ENCODE assay signal across 28 mouse cellular contexts in the genomic region with DNA sequence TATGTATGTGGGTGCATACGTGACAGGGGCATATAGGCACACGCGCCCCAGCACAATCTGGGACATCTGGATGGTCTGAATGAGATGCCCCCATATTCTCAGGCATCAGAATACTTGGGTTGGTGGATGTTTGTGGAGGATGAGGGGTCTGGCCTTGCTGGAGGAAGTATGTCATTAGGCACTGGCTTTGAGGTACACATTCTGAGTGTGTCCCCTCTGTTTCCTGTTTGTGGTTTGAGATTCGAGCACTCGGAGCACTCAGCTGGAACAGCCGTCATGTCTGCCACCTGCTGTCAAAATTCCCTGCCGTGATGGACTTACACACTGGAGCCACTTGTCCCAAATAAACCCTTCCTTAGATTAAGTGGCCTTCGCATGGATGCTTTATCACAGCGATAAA.
DNase-seq lines count a peak whose midpoint lies in the region; ATAC-seq and TF ChIP-seq lines count a peak whose summit lies in the region.
"Had no signal": no experiment of that assay in that cellular context is flagged by ENCODE, and none has a peak within 500 bp of the region (broad histone marks: within the 10 kb centered on the region; RNA-seq: fewer than 3 reads in every experiment).

No protein-coding gene starts in this region.

- WGBS in spleen, adult 2 months = 60% methylated on average over 9 of the region's 9 CpGs

- 0 out of 2 replicates have a peak, but pooled peaks have one; percentile 63 for ATAC-seq in granulocyte monocyte progenitor cell, adult 5-6 weeks (replicated peaks; ENCODE audit: poor library complexity, severe bottlenecking)
- ATAC-seq: forebrain, embryonic 13.5 days; hindbrain, embryonic 16.5 days; liver, embryonic 12.5 days; liver, postnatal 0 days; lung, postnatal 0 days; midbrain, embryonic 16.5 days; Patski had no signal

- H3K36me3 ChIP-seq in spleen, adult 2 months (ENCODE audit: control insufficient read depth, insufficient read depth, low read length) = peaks cover 5% of the 10 kb centered on the region
- H3K36me3 ChIP-seq: heart, embryonic 15.5 days; limb, embryonic 13.5 days; liver, embryonic 12.5 days; neural tube, embryonic 13.5 days; stomach, embryonic 15.5 days had no signal

- peaks cover 2% of the 10 kb centered on the region; the same call in 1 of the 2 replicates for H3K4me1 ChIP-seq in spleen, adult 2 months (ENCODE audit: control insufficient read depth, insufficient read depth, insufficient read length)
- H3K4me1 ChIP-seq: stomach, embryonic 15.5 days had no signal

- no peak overlapping the region for H3K4me3 ChIP-seq in spleen, adult 2 months (ENCODE audit: extremely low read depth, insufficient read depth, insufficient read length)
- H3K4me3 ChIP-seq: forebrain, embryonic 13.5 days; heart, embryonic 15.5 days; limb, embryonic 13.5 days; liver, embryonic 12.5 days; myocyte; neural tube, embryonic 13.5 days; stomach, embryonic 15.5 days had no signal

- TF ChIP-seq POLR2A in spleen, adult 2 months (IDR thresholded peaks at IDR 0.05; ENCODE audit: low read depth, low read length) = no peak

- H3K27ac ChIP-seq in spleen, adult 2 months (ENCODE audit: insufficient read depth, low read length) = no peak overlapping the region
- H3K27ac ChIP-seq: forebrain, embryonic 13.5 days; heart, embryonic 15.5 days; limb, embryonic 13.5 days; liver, embryonic 12.5 days; neural tube, embryonic 13.5 days; stomach, embryonic 15.5 days had no signal

- DNase-seq in spleen, adult 2 months (ENCODE audit: low read depth in 1 of 2, low spot score in 2 of 2) = peak; percentile 18 to 38
- no peak for DNase-seq in spleen, adult 18-20 months
- DNase-seq in CD4-positive, CD25-positive, alpha-beta regulatory T cell, adult 2 months (ENCODE audit: low read depth, low spot score) = peak; percentile 28
- peak; percentile 31 for DNase-seq in naive thymus-derived CD4-positive, alpha-beta T cell, adult 2 months (ENCODE audit: low read depth)
- DNase-seq in kidney, adult 9 months = no peak
- DNase-seq in lung, adult 18-20 months = no peak
- no peak for DNase-seq in ovary, postnatal 36 days (ENCODE audit: low spot score)
- DNase-seq: adrenal gland, postnatal 36 days; cerebellum, adult 8-10 months; cerebellum, postnatal 25 days; gastrocnemius, postnatal 10 days; kidney, postnatal 14 days; liver, postnatal 0 days; retina, postnatal 1 day; right cerebral cortex, postnatal 14 days; thymus, postnatal 25 days had no signal

- no peak for TF ChIP-seq CTCF in spleen, adult 2 months (IDR thresholded peaks at IDR 0.05; ENCODE audit: extremely low read depth, insufficient read depth, insufficient read length, insufficient replicate concordance)

- H3K27me3 ChIP-seq in spleen, adult 2 months (ENCODE audit: control insufficient read depth, insufficient read depth, low read length) = no peaks in the 10 kb centered on the region
- H3K27me3 ChIP-seq: forebrain, embryonic 13.5 days; heart, embryonic 15.5 days; limb, embryonic 13.5 days; liver, embryonic 12.5 days; neural tube, embryonic 13.5 days; Patski; stomach, embryonic 15.5 days had no signal

Comparison
In these comparisons a context has a peak if more than half of its experiments do, and no peak if none do; other contexts are left out.
1. DNase-seq: peak in spleen, adult 2 months (2 of 2), CD4-positive, CD25-positive, alpha-beta regulatory T cell, adult 2 months (single experiment) and naive thymus-derived CD4-positive, alpha-beta T cell, adult 2 months (single experiment); none in spleen, adult 18-20 months (0 of 2), kidney, adult 9 months (single experiment), lung, adult 18-20 months (0 of 2) and ovary, postnatal 36 days (single experiment).